Mouse (Mus musculus): ENCODE measurements at regions not wholly inside any gene's neighbourhood (a gene's known extent, or its start where the extent isn't known, plus 50 kb on each side); places are given as distances from the start of the nearest gene placed in this dataset.

GRCm38 (mm10) chr5:125968151-125968550, 436.6 kb downstream of the Tmem132b start:
- no peak for TF ChIP-seq CTCF (IDR thresholded peaks at IDR 0.05; ENCODE audit: low read depth, low read length)
- TF ChIP-seq TAL1 (conservative IDR thresholded peaks at IDR 0.05; ENCODE audit: low read depth, low read length), result no peak
- no peak for TF ChIP-seq GATA1 (IDR thresholded peaks at IDR 0.05; ENCODE audit: borderline replicate concordance, low read length)
- TF ChIP-seq POLR2AphosphoS5 (IDR thresholded peaks at IDR 0.05; ENCODE audit: insufficient replicate concordance, low read depth, low read length), result no peak
- TF ChIP-seq GATA2 (IDR thresholded peaks at IDR 0.05; ENCODE audit: borderline replicate concordance, low read depth, low read length), result no peak
